Mouse (Mus musculus) forebrain, postnatal 0 days (tissue): ENCODE results near the gene Ctsh. TPM values are rescaled to one million over a fixed set of nuclear protein-coding genes. Genes with fewer than 3 reads are reported as not detected.
A peak's percentile ranks its signal among the peaks of the same experiment; 100 is the strongest.

Source experiments
- ATAC-seq: fragments of 200-750 bp; cut with Nextera tagmentation; 2 replicates; pipeline ENCODE4 v1.8.0; 2017; ENCODE audit warnings: mild to moderate bottlenecking, moderate library complexity
- DNase-seq: peaks from one replicate; pipeline ENCODE4 v3.0.0-alpha.2; 2015
- H3K27ac ChIP-seq: fragments of 300-500 bp; sonication (generic); 2 replicates; pipeline ENCODE4 v1.5.1; 2014; ENCODE audit warnings: low read depth, mild to moderate bottlenecking, antibody characterized with exemption, low read length, moderate library complexity, mixed read lengths
- H3K27me3 ChIP-seq: fragments of 300-500 bp; sonication (generic); 2 replicates; pipeline ENCODE4 v1.6.1; 2014; ENCODE audit warnings: mild to moderate bottlenecking, low read length, mixed read lengths; ENCODE audit not compliant: insufficient read depth
- H3K36me3 ChIP-seq: fragments of 300-500 bp; sonication (generic); 2 replicates; pipeline ENCODE4 v1.6.1; 2014; ENCODE audit warnings: mild to moderate bottlenecking, moderate library complexity; ENCODE audit not compliant: insufficient read depth
- H3K4me1 ChIP-seq: fragments of 300-500 bp; sonication (generic); 2 replicates; pipeline ENCODE4 v1.6.1; 2014; ENCODE audit warnings: antibody characterized with exemption; ENCODE audit not compliant: insufficient read depth
- H3K4me2 ChIP-seq: fragments of 300-500 bp; sonication (generic); 2 replicates; pipeline ENCODE4 v1.6.1; 2014; ENCODE audit warnings: low read depth, mild to moderate bottlenecking, moderate library complexity
- H3K4me3 ChIP-seq: fragments of 300-500 bp; sonication (generic); 2 replicates; pipeline ENCODE4 v1.5.1; 2014; ENCODE audit warnings: low read depth, low read length, mixed read lengths
- H3K9ac ChIP-seq: fragments of 300-500 bp; sonication (generic); 2 replicates; pipeline ENCODE4 v1.6.1; 2014; ENCODE audit warnings: mild to moderate bottlenecking
- H3K9me3 ChIP-seq: fragments of 300-500 bp; sonication (generic); 2 replicates; pipeline ENCODE4 v1.6.1; 2016; ENCODE audit warnings: low read length
- CTCF ChIP-seq: sonication (generic); IDR thresholded peaks from 2 replicates; pipeline ENCODE4 v1.5.1; 2016; ENCODE audit warnings: antibody characterized with exemption, control low read depth, low read depth
- WGBS: fragments of 180-500 bp; shearing (Covaris S2); extraction: QIAGEN DNeasy Blood & Tissue Kit; methylation state at CpG from one replicate; pipeline ENCODE4 v1.1.7; 2014; 5-methylcytosine and 5-hydroxymethylcytosine counted together
- polyA plus RNA-seq: library from polyadenylated mRNA; unstranded; fragments of >200 nt; fragmentation: Nextera tagmentation; extraction: Ambion mirVana; gene quantifications from 2 replicates; pipeline ENCODE4 v1.2.1, GENCODE M21; 2015
- total RNA-seq: library from RNA; depleted of rRNA; stranded (reverse); fragments of >200 nt; gene quantifications from 2 replicates; pipeline ENCODE4 v1.2.3, GENCODE M21; 2014

Gene Ctsh
- total and polyA plus RNA-seq, 2 experiments from 2014 or later = 29.9 to 35.8 TPM

GRCm38 (mm10) chr9:90108272-90108671 is 54.3 kb downstream of the Ctsh start:
- Histone ChIP-seq H3K9me3 (no peaks in the 10 kb centered on the region), H3K27ac (no peak overlapping the region), H3K9ac (no peak overlapping the region), H3K4me1 (peaks cover 16% of the 10 kb centered on the region), H3K27me3 (no peaks in the 10 kb centered on the region), H3K36me3 (peaks cover 17% of the 10 kb centered on the region), H3K4me2 (no peak overlapping the region), H3K4me3 (no peak overlapping the region)
- DNase-seq (no peak), ATAC-seq (no peak)
- no peak for TF ChIP-seq CTCF

- Histone ChIP-seq H3K27me3 (no peaks in the 10 kb centered on the region), H3K4me3 (no peak overlapping the region), H3K9ac (no peak overlapping the region), H3K27ac (no peak overlapping the region), H3K4me1 (peaks cover 16% of the 10 kb centered on the region), H3K4me2 (no peak overlapping the region), H3K9me3 (no peaks in the 10 kb centered on the region), H3K36me3 (peaks cover 17% of the 10 kb centered on the region)
- no peak for DNase-seq
- no peak for ATAC-seq
- no peak for TF ChIP-seq CTCF
- 83% methylated on average over 6 of the region's 6 CpGs for WGBS
Measured at GRCm38 (mm10) chr9:90109386-90109785, 55.4 kb downstream of the Ctsh start.

- ATAC-seq (no peak), DNase-seq (no peak)
- no peak for TF ChIP-seq CTCF
- H3K36me3 ChIP-seq = peaks cover 4% of the 10 kb centered on the region
- peak overlapping the region; percentile 97 for H3K4me3 ChIP-seq
- H3K27me3 ChIP-seq = no peaks in the 10 kb centered on the region; the same call in 1 of the 2 replicates
- peaks cover 19% of the 10 kb centered on the region for H3K4me1 ChIP-seq
- peak overlapping the region; percentile 86 for H3K4me2 ChIP-seq
- WGBS = under 1% methylated on average over 13 of the region's 13 CpGs
- H3K27ac ChIP-seq = peak overlapping the region; percentile 99
- no peaks in the 10 kb centered on the region for H3K9me3 ChIP-seq
- peak overlapping the region; percentile 95 for H3K9ac ChIP-seq
Measured at GRCm38 (mm10) chr9:90113151-90113550, 59.2 kb downstream of the Ctsh start.

- TF ChIP-seq CTCF = peak; percentile 84
- no peaks in the 10 kb centered on the region for H3K36me3 ChIP-seq
- no peaks in the 10 kb centered on the region; the same call in 1 of the 2 replicates for H3K27me3 ChIP-seq
- WGBS = under 1% methylated on average over 82 of the region's 82 CpGs
- peak overlapping the region; percentile 86 for H3K4me2 ChIP-seq
- H3K4me3 ChIP-seq = peak overlapping the region; percentile 97
- peak overlapping the region; percentile 95 for H3K9ac ChIP-seq
- peak overlapping the region; percentile 99 for H3K27ac ChIP-seq
- peaks cover 19% of the 10 kb centered on the region for H3K4me1 ChIP-seq
- H3K9me3 ChIP-seq = no peaks in the 10 kb centered on the region
- DNase-seq (peak; percentile 93), ATAC-seq (peak; percentile 64)
Measured at GRCm38 (mm10) chr9:90113651-90114566, 60.0 kb downstream of the Ctsh start.

- peak; percentile 100 for DNase-seq
- Histone ChIP-seq H3K9me3 (no peaks in the 10 kb centered on the region), H3K36me3 (no peaks in the 10 kb centered on the region), H3K4me3 (peak within 1 kb of the TSS; percentile 97), H3K4me2 (peak within 1 kb of the TSS; percentile 86), H3K4me1 (peaks cover 19% of the 10 kb centered on the region), H3K27me3 (no peaks in the 10 kb centered on the region; the same call in 1 of the 2 replicates), H3K27ac (peak within 1 kb of the TSS; percentile 99), H3K9ac (peak within 1 kb of the TSS; percentile 95)
- no peak for TF ChIP-seq CTCF
- WGBS = 2% methylated on average over 37 of the region's 40 CpGs
- ATAC-seq = peak; percentile 99
Measured at GRCm38 (mm10) chr9:90114567-90115307, 60.8 kb downstream of the Ctsh start, which contains the start of gene Morf4l1. Gene Morf4l1 (minus strand): TSS chr9:90114774.

GRCm38 (mm10) chr9:90115308-90115700 is 61.4 kb downstream of the Ctsh start:
- Histone ChIP-seq H3K9me3 (no peaks in the 10 kb centered on the region), H3K27me3 (no peaks in the 10 kb centered on the region; the same call in 1 of the 2 replicates), H3K4me3 (peak overlapping the region; percentile 97), H3K4me1 (peaks cover 19% of the 10 kb centered on the region), H3K9ac (peak overlapping the region; percentile 68), H3K27ac (peak overlapping the region; percentile 71), H3K4me2 (peak overlapping the region; percentile 79), H3K36me3 (no peaks in the 10 kb centered on the region)
- no peak for ATAC-seq
- DNase-seq = no peak
- no peak for TF ChIP-seq CTCF
